Mouse (Mus musculus) midbrain, embryonic 15.5 days (tissue): ENCODE measurements around the gene Ildr1. TPM values are rescaled to one million over a fixed set of nuclear protein-coding genes. Genes with fewer than 3 reads are reported as not detected.

Experiments
- ATAC-seq: fragments of 200-750 bp; cut with Nextera tagmentation; replicated peaks from 2 replicates; pipeline ENCODE4 v1.8.0; 2017; ENCODE audit warnings: moderate TSS enrichment
- H3K27ac ChIP-seq: fragments of 300-500 bp; sonication (generic); 2 replicates; pipeline ENCODE4 v1.5.1; 2015; ENCODE audit warnings: mild to moderate bottlenecking, inconsistent platforms
- H3K27me3 ChIP-seq: fragments of 300-500 bp; sonication (generic); replicated peaks from 2 replicates; pipeline ENCODE4 v1.6.1; 2015; ENCODE audit warnings: inconsistent platforms
- H3K36me3 ChIP-seq: fragments of 300-500 bp; sonication (generic); replicated peaks from 2 replicates; pipeline ENCODE4 v1.6.1; 2015; ENCODE audit warnings: inconsistent platforms
- H3K4me1 ChIP-seq: fragments of 300-500 bp; sonication (generic); 2 replicates; pipeline ENCODE4 v1.6.1; 2015; ENCODE audit warnings: inconsistent platforms
- H3K4me2 ChIP-seq: fragments of 300-500 bp; sonication (generic); 2 replicates; pipeline ENCODE4 v1.6.1; 2015; ENCODE audit warnings: inconsistent platforms, mild to moderate bottlenecking, moderate library complexity
- H3K4me3 ChIP-seq: fragments of 300-500 bp; sonication (generic); 2 replicates; pipeline ENCODE4 v1.5.1; 2015; ENCODE audit warnings: mild to moderate bottlenecking, inconsistent platforms
- H3K9ac ChIP-seq: fragments of 300-500 bp; sonication (generic); 2 replicates; pipeline ENCODE4 v1.6.1; 2015; ENCODE audit warnings: mild to moderate bottlenecking, inconsistent platforms
- H3K9me3 ChIP-seq: fragments of 300-500 bp; sonication (generic); 2 replicates; pipeline ENCODE4 v1.6.1; 2016; ENCODE audit warnings: inconsistent platforms
- WGBS: fragments of 180-500 bp; shearing (Covaris S2); methylation state at CpG from one replicate; pipeline ENCODE4 v1.1.7; 2015; ENCODE audit warnings: mixed read lengths; 5-methylcytosine and 5-hydroxymethylcytosine counted together
- polyA plus RNA-seq: library from polyadenylated mRNA; unstranded; fragments of >200 nt; fragmentation: Nextera tagmentation; extraction: Ambion mirVana; gene quantifications from 2 replicates; pipeline ENCODE4 v1.2.1, GENCODE M21; 2015

Gene Ildr1
- 0.52 and 0.61 TPM in 2 replicates for polyA plus RNA-seq

DNA sequence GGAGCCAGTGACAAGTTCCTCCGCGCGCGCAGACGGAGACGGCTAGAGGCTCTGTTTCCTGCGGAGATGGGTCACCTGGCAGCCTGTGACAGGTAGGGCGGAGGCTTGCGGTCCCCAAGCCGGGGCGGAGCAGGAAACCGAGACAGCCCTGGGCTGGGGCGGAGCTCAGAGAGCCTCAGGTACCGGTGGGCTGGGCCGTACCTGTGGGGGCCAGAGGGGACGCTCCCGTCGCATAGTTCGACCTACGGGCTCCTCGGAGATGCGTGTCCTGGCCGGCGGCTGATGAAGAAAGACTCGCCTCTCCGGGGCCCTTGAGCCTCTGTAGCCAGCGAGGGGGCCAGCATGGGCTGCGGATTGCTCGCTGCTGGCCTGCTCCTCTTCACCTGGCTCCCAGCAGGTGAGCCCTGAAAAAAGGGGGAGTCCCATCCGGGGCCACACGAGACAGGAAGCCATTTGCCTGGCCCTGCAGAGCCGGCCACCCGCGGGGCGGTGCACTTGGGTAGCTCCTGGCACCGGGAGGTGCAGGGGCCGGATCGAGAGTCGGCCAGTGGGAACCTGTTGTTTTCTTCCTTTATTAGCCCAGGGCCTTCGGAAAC is at the start of gene Ildr1:
Gene Ildr1, plus strand, starts transcription at position 161 of the 596 bp plus-strand sequence.
- Histone ChIP-seq H3K4me2 (peak within 1 kb of the TSS; percentile 90), H3K4me1 (peaks cover 7% of the 10 kb centered on the region; the same call in 1 of the 2 replicates), H3K27me3 (peaks cover 18% of the 10 kb centered on the region; the same call in 1 of the 2 replicates), H3K9ac (peak within 1 kb of the TSS; percentile 53), H3K27ac (no peak within 1 kb of the TSS), H3K4me3 (peak within 1 kb of the TSS; percentile 44), H3K9me3 (no peaks in the 10 kb centered on the region), H3K36me3 (no peaks in the 10 kb centered on the region)
- peak; percentile 72 for ATAC-seq
- WGBS = 1% methylated on average over 40 of the region's 40 CpGs

DNA sequence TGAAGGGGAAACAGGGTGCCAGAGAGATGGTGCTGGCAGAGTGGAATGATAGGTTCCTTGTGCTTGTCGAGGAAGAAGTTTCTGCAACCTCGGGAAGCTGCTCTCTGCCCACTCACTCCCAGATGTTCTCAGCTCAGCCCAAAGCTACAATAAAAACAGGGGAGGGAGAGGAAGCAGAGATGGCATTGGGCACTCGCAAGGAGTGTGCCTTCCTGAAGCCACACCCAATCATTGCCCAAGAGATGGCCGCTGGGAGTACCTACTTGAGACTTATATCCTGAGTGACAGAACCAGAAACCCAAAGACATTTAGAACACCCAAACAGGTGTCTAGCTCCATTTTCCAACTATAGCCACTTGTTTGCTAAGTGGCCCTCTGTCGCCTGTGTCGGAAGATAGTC is 48.7 kb upstream of the Ildr1 start:
- Histone ChIP-seq H3K9me3 (no peaks in the 10 kb centered on the region), H3K4me1 (no peaks in the 10 kb centered on the region), H3K4me2 (no peak overlapping the region), H3K4me3 (no peak overlapping the region), H3K9ac (no peak overlapping the region), H3K27me3 (no peaks in the 10 kb centered on the region), H3K27ac (no peak overlapping the region), H3K36me3 (no peaks in the 10 kb centered on the region)
- WGBS = 93% methylated on average over 6 of the region's 6 CpGs
- ATAC-seq = no peak

DNA sequence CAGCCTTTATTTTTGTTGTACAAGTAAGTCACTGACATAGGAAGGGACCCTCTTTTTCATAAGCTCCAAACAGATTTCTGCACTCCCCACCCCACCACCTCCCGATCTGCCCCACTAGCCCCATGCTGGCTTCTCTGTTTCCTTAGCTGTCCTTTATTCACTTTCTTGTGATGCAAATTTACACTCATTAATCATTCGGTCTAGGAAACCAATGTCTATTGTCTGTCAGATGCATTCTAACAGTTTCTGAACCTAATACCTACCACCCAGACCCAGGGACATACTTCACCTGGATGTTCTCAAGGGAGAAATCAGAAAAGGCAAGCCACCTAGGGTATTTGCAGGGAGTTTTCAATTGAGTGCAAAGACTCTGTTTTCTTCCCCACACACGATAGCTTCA is 44.5 kb upstream of the Ildr1 start:
- H3K9me3 ChIP-seq = no peaks in the 10 kb centered on the region
- 27% methylated on average over 3 of the region's 3 CpGs for WGBS

DNA sequence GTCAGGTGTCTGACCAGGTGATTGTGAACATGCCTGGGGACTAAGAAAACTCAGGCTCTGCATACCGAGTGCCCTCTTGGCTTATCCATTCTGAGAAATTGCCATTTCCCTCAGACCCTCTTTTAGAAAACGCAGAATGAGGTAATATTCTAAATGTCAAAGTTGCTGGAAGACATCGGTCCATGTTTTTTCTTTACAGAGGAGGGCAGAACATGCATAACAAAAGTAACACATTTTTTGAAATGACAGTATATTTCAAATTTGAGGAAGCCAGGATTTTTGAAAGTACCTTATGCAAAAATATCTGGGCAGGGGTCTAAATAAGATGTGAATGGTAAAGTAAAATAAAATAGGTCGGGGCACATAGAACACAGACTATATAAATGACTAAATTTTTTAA is 43.3 kb upstream of the Ildr1 start:
- H3K27me3 ChIP-seq = no peaks in the 10 kb centered on the region
- 88% methylated on average over 4 of the region's 4 CpGs for WGBS
- ATAC-seq = no peak

More for the DNA sequence above, 44.5 kb upstream of the Ildr1 start:
- H3K4me1 ChIP-seq = no peaks in the 10 kb centered on the region
- no peak overlapping the region for H3K9ac ChIP-seq
- H3K36me3 ChIP-seq = no peaks in the 10 kb centered on the region
- H3K27ac ChIP-seq = no peak overlapping the region
- H3K4me3 ChIP-seq = no peak overlapping the region
- no peak overlapping the region for H3K4me2 ChIP-seq
- ATAC-seq = no peak
- no peaks in the 10 kb centered on the region for H3K27me3 ChIP-seq

DNA sequence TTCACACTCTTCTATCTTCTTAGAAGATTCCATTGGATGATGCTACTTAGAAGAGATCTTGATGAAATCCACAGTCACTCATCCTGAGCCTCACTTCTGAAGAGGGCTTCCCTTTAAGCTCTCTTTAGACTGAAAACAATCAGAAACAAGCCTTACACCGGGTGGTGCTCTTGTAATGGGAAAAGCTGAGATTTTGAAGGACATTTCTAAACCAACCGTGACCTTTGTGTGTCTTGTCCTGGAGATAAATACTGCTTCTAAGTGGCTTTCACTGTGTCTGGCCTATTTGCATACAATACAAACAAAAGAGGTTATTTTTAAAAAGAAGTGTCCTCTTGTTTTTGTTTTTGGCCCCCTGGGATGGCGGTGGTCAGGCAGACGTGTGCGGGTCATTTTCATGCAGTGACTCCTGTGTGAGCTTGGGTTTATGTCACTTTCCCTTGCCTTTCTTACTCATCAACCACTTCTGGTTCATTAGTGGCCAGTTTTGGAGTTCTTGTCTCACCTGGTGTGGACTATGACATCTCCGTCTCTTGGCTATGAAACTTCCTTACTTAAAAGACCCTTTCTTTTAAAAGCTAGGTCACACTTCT is 42.5 kb upstream of the Ildr1 start:
- no peaks in the 10 kb centered on the region for H3K9me3 ChIP-seq
- no peaks in the 10 kb centered on the region for H3K27me3 ChIP-seq
- ATAC-seq = no peak
- no peaks in the 10 kb centered on the region for H3K4me1 ChIP-seq
- H3K27ac ChIP-seq = no peak overlapping the region
- 54% methylated on average over 6 of the region's 6 CpGs for WGBS
- no peak overlapping the region for H3K4me3 ChIP-seq
- no peak overlapping the region for H3K4me2 ChIP-seq
- no peak overlapping the region for H3K9ac ChIP-seq
- no peaks in the 10 kb centered on the region for H3K36me3 ChIP-seq

More for the DNA sequence above, 43.3 kb upstream of the Ildr1 start:
- H3K4me3 ChIP-seq = no peak overlapping the region
- no peak overlapping the region for H3K9ac ChIP-seq
- no peak overlapping the region for H3K4me2 ChIP-seq
- H3K4me1 ChIP-seq = no peaks in the 10 kb centered on the region
- H3K36me3 ChIP-seq = no peaks in the 10 kb centered on the region
- H3K9me3 ChIP-seq = no peaks in the 10 kb centered on the region
- no peak overlapping the region for H3K27ac ChIP-seq

DNA sequence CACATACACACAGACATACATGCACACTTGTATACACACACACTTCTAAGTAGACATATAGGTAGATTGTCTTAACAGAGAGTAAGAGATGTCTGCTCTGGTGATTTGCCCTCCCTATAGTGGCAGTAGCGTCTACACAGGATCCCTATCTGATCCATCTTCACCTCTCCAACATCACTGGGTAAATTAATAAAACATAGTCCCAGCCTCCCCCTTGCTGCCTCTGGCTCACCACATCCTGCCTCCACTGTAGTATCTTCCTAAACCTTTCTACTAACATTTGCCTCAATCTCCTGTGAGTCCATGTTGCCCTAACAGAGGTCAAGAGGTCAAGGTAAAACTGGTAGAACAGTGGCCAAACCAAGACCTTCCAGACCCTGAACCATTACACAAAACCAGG is 38.6 kb upstream of the Ildr1 start:
- ATAC-seq = no peak
- no peaks in the 10 kb centered on the region for H3K36me3 ChIP-seq
- no peaks in the 10 kb centered on the region for H3K9me3 ChIP-seq
- no peak overlapping the region for H3K27ac ChIP-seq
- H3K9ac ChIP-seq = no peak overlapping the region
- no peak overlapping the region for H3K4me3 ChIP-seq
- H3K4me2 ChIP-seq = no peak overlapping the region
- no peaks in the 10 kb centered on the region for H3K27me3 ChIP-seq
- H3K4me1 ChIP-seq = no peaks in the 10 kb centered on the region
- WGBS = 94% methylated on average over 1 of the region's 1 CpGs

DNA sequence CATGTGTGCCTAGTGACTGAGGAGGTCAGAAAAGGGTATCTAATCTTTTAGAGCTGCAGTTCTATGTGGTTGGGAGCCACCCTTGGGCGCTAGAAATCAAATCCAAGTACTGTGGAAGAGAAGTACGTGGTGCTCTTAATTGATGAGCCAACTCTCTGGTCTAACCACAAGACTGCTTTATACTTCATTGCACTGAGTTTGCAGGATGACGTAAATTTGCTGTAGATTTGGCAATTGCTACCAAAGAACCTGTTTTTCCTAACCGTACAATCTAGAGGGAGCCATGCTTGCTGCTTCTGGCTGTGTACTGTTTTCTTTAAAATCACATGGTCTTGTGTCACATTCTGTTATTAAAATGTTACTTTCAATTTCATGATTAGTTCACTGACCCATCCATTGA is 37.9 kb upstream of the Ildr1 start:
- Histone ChIP-seq H3K4me1 (no peaks in the 10 kb centered on the region), H3K4me2 (no peak overlapping the region), H3K9me3 (no peaks in the 10 kb centered on the region), H3K27ac (no peak overlapping the region), H3K36me3 (no peaks in the 10 kb centered on the region), H3K9ac (no peak overlapping the region), H3K4me3 (no peak overlapping the region), H3K27me3 (no peaks in the 10 kb centered on the region)
- WGBS = 91% methylated on average over 4 of the region's 4 CpGs
- ATAC-seq = no peak

DNA sequence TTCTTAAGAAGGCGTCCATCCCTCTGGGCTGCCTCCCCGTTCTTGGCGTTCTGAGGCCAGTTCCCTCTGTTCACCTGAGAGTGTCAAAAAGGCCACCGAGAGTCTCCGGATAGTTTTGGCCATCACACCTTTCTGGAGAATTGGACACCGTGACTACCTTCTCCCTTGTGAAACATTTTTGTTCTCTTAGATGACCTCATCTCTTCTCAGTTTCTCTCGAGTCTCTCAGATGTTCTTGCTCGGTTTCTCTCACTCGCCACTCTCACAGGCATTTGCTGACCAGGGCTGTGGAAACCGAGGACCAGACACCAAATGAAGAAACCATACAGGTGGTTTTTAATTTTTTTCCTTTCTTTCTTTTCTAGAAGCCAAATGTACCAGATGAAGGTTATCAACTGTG is 32.4 kb upstream of the Ildr1 start:
- Histone ChIP-seq H3K27ac (no peak overlapping the region), H3K27me3 (no peaks in the 10 kb centered on the region), H3K36me3 (no peaks in the 10 kb centered on the region), H3K4me3 (no peak overlapping the region), H3K4me1 (no peaks in the 10 kb centered on the region), H3K4me2 (no peak overlapping the region), H3K9ac (no peak overlapping the region), H3K9me3 (no peaks in the 10 kb centered on the region)
- 90% methylated on average over 10 of the region's 10 CpGs for WGBS
- ATAC-seq = no peak

DNA sequence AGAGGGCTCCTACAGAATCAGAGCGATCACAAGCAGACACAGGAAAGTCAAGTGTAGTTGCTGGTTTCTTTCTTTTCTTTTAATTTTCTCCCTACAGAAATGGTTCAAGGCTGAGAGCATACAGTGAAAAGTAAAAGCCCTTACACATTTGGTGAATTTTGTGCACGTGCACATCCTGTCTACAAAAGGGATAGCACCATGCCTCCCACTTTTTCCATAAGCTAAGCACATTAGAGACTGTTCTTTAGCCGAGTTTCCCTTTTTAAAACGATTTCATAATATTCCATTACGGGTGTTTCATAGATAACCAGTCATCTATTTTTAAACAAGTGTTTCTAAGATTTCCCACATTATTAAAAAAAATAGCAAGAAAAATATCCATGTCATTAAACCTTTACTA is 30.3 kb upstream of the Ildr1 start:
- Histone ChIP-seq H3K4me1 (no peaks in the 10 kb centered on the region), H3K27ac (no peak overlapping the region), H3K9me3 (no peaks in the 10 kb centered on the region), H3K4me2 (no peak overlapping the region), H3K36me3 (no peaks in the 10 kb centered on the region), H3K9ac (no peak overlapping the region), H3K27me3 (no peaks in the 10 kb centered on the region), H3K4me3 (no peak overlapping the region)
- no peak for ATAC-seq
- 93% methylated on average over 5 of the region's 5 CpGs for WGBS

DNA sequence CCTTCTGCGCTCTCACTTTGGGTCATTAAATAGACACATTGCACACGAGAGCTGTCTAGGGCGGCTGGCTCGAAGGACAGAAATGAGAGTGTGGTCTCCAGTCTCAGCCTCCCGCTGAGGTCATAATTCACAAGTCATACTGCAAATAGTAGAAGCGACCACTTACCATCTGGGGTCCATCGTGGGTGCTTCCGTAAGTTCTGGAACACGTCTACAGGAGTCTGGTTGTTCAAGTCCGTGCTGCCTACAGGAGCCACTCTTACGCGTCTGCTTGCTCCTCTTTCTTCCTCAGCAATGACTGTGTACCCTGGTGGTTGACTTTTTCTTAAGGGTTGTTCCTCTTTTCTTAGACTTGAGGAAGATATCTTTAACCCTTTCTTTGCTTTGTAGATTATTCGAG is 28.0 kb upstream of the Ildr1 start, which contains the start of gene Cd86:
Gene Cd86, minus strand, starts transcription at position 300 of the 400 bp plus-strand sequence.
- Histone ChIP-seq H3K27me3 (no peaks in the 10 kb centered on the region), H3K9ac (no peak within 1 kb of the TSS), H3K36me3 (no peaks in the 10 kb centered on the region), H3K27ac (no peak within 1 kb of the TSS), H3K4me3 (no peak within 1 kb of the TSS), H3K9me3 (no peaks in the 10 kb centered on the region), H3K4me2 (no peak within 1 kb of the TSS), H3K4me1 (no peaks in the 10 kb centered on the region)
- 91% methylated on average over 13 of the region's 13 CpGs for WGBS
- no peak for ATAC-seq

DNA sequence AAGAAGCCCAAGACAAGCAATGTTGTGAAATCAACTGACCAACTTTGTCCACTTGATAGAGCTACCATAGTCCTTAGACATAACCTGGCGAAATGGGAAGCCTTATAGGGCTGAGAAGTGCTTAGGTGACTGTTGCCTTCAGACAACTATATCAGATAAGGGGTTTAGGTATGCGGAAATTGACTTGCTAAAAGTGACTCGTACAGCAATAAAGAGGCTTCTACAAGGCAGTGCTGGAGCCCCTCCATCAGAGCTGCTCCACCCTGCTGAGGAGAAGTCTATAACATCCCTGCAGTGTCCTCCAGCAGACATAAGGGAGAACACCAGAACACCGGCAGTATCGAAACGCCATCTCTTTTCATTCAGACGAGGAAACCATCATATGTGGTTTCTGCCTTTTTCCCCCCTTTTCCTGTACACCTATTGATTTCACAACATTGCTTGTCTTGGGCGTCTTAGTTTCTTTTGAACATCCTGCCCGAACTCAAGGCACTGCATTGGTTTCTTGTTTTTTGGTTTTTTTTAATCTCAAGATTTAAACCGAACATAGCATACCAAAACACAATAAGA is 27.2 kb upstream of the Ildr1 start:
- ATAC-seq = no peak
- no peak overlapping the region for H3K9ac ChIP-seq
- H3K27ac ChIP-seq = no peak overlapping the region
- WGBS = 91% methylated on average over 10 of the region's 10 CpGs
- no peak overlapping the region for H3K4me3 ChIP-seq
- H3K4me1 ChIP-seq = no peaks in the 10 kb centered on the region
- no peaks in the 10 kb centered on the region for H3K27me3 ChIP-seq
- H3K9me3 ChIP-seq = no peaks in the 10 kb centered on the region
- no peaks in the 10 kb centered on the region for H3K36me3 ChIP-seq
- H3K4me2 ChIP-seq = no peak overlapping the region

DNA sequence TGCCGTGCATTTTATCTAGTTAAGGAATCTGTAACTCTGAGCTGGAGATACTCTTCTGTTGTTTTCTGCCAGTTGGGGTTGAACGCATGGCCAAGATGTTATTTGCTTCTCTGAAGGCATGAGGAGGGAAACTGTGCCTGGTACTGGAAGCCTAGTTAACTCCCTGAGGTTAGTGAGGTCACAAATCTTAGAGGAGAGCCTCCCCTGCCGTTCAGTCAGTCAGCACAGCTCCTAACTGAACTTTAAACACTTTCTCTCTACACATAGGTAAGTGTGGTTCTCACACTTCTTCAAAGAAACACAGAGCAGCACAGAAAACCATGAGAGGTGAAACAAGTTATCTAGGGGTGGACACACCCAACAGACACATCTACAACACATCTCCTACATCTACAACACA is 23.2 kb upstream of the Ildr1 start:
- H3K27me3 ChIP-seq = no peaks in the 10 kb centered on the region
- H3K9me3 ChIP-seq = no peaks in the 10 kb centered on the region
- 85% methylated on average over 3 of the region's 3 CpGs for WGBS
- H3K4me2 ChIP-seq = no peak overlapping the region
- H3K4me3 ChIP-seq = no peak overlapping the region
- H3K36me3 ChIP-seq = no peaks in the 10 kb centered on the region
- no peak overlapping the region for H3K9ac ChIP-seq
- no peak for ATAC-seq
- H3K27ac ChIP-seq = no peak overlapping the region
- H3K4me1 ChIP-seq = no peaks in the 10 kb centered on the region

DNA sequence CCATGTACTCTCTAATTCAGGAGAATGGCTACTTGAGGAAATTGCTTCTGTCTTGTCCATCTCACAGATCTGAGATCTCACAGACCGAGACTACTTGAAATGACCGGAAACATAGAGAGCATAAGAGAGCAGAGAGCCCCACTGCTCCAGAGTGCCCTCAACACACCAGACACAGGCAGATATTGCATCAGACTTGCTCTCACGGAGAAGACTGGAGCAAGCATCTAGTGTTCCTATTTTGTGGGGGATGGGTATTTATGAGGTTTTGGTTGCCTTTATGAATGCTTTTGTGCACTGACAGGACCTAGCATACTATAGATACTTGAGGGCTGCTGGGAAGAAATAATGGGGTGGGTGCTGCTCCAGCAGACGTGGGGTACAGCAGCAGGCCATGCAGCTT is 20.6 kb upstream of the Ildr1 start:
- Histone ChIP-seq H3K4me1 (no peaks in the 10 kb centered on the region), H3K27me3 (no peaks in the 10 kb centered on the region), H3K36me3 (no peaks in the 10 kb centered on the region), H3K4me2 (no peak overlapping the region), H3K4me3 (no peak overlapping the region), H3K27ac (no peak overlapping the region), H3K9me3 (no peaks in the 10 kb centered on the region), H3K9ac (no peak overlapping the region)
- 84% methylated on average over 4 of the region's 4 CpGs for WGBS
- no peak for ATAC-seq
